Mouse (Mus musculus) B cell, adult 2 months (primary cell): ENCODE measurements around the gene Zfp950.
"Not testable (repeated sequence)": the region's sequence is repeated elsewhere in the genome, so short reads cannot be mapped to it uniquely, and the experiment has no call there.

Experiments
- DNase-seq, 2 experiments: peaks; one replicate each; pipeline ENCODE4 v3.0.0; 2022

The Zfp950 gene

GRCm38 (mm10) chr19:61140342-61141206, at the start of gene Zfp950:
Zfp950 (minus strand) TSS chr19:61140840.
- DNase-seq: peak; percentile 75 to 79

- DNase-seq: not testable (repeated sequence)
These were observed 43.0 kb upstream of the Zfp950 start, which contains the start of gene Gm6020 for GRCm38 (mm10) chr19:61183590-61183989. Gm6020 (plus strand) TSS chr19:61183890.

DNA sequence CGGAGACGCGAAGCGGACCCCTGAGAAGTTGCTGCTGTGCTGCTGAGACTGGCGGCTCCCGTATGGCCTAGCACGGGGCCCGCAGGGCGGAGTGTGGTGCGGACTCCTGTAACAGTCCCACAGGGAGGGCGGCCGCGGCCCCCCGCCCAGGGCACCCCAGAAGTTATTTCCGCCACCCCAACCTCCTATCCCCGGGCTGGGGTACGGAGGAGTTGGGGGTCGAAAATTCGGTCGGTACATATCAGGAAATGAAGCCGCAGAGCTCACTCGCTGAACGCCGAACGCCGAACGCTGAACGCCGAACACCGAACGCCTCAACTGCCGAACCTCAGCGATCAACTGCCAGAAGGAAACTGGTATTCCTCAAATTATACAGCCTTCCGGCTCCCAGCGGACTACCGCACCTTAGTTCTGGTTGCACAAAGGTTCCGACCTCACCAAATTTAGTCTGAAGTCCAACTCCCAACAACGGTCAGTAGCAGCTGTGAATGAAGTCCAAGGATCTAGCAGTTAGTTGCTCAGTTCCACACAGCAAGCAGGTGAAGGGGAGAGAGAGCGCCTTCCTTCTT, 35.2 kb upstream of the Zfp950 start, which contains the start of gene Gm7102:
Gene Gm7102 (minus strand): TSS at position 554 of the 569 bp plus-strand sequence.
- DNase-seq: peak in 1 of 2 experiments; percentile 8

DNA sequence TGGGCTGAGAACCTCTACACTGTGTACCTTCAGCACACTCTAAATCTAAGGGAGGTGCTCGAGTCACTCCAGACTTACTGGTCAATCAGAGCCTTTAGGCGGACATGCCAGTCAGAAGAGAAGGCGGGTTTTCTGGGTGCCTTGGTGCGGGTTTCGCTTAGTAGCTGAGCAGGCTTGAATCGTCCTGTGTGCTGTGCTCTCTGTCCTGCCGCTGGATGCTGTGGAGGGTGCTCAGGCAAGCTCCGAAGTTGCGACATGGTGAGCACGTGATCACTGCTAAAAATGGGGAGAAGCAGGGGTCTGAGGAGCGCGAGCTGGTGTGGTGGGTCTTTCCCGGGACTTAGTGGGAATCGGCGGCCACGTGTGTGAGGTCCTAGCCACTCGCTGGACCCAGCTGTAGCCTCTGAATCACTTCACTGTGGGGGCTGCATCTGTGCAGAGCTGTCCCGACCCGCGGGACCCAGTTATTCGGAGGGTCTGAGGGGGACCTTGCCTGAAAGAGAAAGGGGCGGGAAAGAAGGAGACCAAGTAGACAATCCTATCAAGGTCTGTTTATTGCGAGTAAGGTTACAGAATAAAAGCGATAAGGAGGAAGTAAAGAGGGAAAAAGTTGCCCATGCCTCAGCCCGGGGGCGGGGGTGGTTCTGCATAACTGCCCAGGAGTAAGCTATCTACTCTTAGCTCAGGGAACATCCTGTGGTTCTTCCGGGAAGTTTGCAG, 11.2 kb upstream of the Zfp950 start:
- peak; percentile 77 to 81 for DNase-seq

DNA sequence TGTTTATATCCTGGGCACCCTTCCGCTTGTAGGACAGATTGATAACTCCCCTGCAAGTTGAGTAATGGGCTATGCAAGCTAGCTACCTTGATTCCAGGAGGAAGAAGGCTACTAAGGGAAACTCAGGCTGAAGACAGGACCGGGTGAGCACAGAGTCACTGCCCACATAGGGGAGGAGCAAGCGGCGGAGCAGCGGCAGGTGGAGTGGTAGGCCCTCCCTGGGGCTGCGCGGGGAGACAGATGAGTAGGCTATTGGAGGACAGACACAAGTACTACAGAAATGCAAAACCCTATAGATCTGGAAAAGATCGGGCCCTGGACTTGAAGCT, 10.7 kb upstream of the Zfp950 start:
- DNase-seq: peak; percentile 62 to 65

- no peak for DNase-seq
These were observed 659 bp upstream of the Zfp950 start for GRCm38 (mm10) chr19:61141299-61141698.

DNA sequence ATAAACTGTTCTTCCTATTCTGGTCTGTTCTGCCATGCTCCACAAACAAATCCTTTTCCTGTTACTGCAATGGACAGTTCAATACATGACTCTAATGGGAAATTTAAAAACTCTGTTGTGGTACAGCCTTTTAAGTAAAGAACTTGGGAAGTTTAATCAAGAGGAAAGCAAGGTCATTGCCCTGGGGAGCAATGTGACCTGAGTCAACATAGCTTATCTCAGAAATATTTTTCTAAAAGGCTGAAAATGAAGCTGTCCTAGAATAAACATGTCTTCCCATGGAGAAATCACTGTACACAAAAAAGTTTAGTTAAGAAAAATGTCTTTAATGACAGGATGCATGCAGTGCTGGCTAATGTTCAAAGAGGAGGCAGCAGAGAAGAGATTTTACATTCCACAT, 2.0 kb downstream of the Zfp950 start:
- no peak for DNase-seq

GRCm38 (mm10) chr19:61131096-61131495, 9.5 kb downstream of the Zfp950 start:
- no peak for DNase-seq

- DNase-seq: peak; percentile 37 to 40
These were observed 30.5 kb downstream of the Zfp950 start for GRCm38 (mm10) chr19:61110184-61110583.

GRCm38 (mm10) chr19:61097764-61098163, 42.9 kb downstream of the Zfp950 start:
- DNase-seq: peak; percentile 45 to 49

DNA sequence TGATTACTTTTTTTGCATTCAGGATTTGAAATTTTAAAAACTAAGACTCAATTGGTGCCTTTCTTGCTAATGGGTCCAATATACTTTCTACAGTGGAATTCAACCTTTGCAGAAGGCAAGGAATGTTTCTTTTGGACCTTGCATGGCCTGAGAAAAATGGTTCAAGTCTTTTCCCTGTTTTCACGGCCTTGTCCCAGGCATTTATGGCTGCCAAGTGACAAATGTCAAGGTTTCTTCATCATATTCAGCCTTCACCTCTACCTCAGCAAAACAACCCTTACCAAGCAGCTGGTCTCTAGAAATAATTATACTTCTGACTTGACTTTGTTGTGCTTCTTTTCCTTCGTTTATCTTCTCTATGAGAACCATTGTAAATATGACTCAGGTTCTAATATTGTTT, 43.9 kb downstream of the Zfp950 start:
- DNase-seq: no peak

- DNase-seq: no peak
These were observed 50.1 kb downstream of the Zfp950 start for GRCm38 (mm10) chr19:61090541-61090940.

- no peak for DNase-seq
These were observed 51.6 kb downstream of the Zfp950 start for GRCm38 (mm10) chr19:61089001-61089400.

GRCm38 (mm10) chr19:61087781-61088180, 52.9 kb downstream of the Zfp950 start:
- no peak for DNase-seq

DNA sequence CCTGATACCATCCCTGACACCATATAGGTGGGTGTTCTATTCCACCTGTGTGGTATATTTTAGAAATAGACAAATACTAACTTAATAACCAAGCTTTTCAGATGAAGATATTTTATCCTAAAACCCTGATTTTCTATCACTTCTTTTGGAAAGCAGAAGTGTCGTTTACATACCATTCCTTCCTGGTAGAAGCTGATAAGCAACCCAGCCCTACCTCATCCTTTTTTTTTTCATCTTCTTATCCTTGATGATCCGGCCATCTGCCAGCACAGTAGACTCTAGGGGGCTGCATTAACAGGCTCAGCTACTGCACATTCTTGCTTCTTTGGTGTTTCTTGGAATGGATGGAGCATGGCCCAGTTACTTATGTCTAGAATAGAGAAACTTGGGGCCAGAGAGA, 55.4 kb downstream of the Zfp950 start:
- DNase-seq: no peak

GRCm38 (mm10) chr19:61084149-61084940, 56.3 kb downstream of the Zfp950 start:
- DNase-seq: peak; percentile 93 to 96

- no peak for DNase-seq
These were observed 57.6 kb downstream of the Zfp950 start for GRCm38 (mm10) chr19:61083006-61083405.

DNA sequence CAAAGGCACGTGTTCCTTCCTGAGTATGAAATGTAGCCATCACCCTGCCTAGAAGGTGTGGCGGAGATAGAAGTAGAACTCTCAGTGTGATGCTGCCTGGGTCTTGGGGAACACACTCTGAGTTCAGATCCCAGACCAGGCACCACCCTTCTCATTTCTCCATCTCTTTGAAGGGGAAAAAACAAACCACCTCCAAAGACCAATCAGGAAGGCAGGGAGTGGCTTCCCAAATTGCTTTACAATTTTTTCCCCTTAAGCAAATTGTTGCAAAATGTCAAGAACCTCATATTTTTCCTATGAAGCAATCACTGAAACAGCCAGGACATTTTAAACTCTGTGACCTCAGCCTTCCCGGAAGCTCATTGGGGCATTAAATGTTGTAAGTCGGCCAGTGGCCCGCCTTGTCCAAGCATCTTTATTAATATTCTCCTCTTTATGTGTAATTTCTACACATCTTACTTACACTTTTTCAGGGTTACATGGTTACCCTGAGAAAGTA, 60.3 kb downstream of the Zfp950 start:
- no peak for DNase-seq

- no peak for DNase-seq
These were observed 62.0 kb downstream of the Zfp950 start for GRCm38 (mm10) chr19:61078622-61079021.

DNA sequence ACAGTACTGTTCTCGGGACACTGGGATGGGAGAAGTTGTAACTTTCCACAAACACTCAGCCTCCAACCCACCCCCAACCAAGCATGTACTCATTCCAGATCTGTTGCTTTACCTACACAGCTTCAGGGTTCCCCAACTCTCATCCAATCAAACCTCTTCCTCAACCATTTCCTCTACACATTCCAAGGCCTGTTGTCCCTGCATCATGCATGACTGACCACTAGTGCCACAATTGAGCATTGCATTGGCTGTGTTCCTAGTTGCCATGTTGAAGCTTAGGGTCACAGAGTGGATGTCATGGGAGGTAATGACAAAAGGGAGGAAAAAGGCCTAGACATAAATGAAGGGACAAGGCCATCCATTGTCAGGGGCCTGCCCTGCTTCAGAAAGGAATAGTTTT, 75.6 kb downstream of the Zfp950 start:
- DNase-seq: no peak

DNA sequence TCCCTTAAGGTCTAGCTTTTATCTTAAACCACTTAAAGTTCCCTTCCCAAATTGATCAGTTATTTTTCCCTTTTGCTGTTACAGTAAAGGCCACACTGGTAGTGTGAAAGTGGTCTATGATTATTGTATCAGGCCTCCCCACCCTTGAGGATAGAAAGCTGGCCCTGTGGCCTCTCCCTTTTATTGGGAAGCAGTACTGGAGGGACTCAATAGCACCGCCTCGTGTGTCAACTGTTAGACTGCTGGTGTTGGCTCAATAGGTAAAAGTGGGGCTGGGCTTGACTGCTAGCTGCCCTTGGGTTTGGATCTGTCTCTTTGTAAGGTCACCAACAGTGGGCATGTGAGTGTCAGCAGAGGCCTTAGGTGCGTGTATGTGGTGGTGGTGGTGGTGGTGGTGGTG, 76.3 kb downstream of the Zfp950 start:
- no peak for DNase-seq

GRCm38 (mm10) chr19:61057581-61057980, 83.1 kb downstream of the Zfp950 start:
- peak; percentile 2 to 12 for DNase-seq
